Mouse (Mus musculus) heart, postnatal 0 days (tissue): Measurements from ENCODE around the gene Nrn1.

Experiments
- CTCF ChIP-seq: IDR thresholded peaks from 2 replicates; pipeline ENCODE4 v1.5.1; 2016; ENCODE audit warnings: antibody characterized with exemption, control low read depth, low read depth
- EP300 ChIP-seq: IDR thresholded peaks from 2 replicates; pipeline ENCODE4 v1.6.1; 2016; ENCODE audit warnings: antibody characterized with exemption, low read depth

DNA sequence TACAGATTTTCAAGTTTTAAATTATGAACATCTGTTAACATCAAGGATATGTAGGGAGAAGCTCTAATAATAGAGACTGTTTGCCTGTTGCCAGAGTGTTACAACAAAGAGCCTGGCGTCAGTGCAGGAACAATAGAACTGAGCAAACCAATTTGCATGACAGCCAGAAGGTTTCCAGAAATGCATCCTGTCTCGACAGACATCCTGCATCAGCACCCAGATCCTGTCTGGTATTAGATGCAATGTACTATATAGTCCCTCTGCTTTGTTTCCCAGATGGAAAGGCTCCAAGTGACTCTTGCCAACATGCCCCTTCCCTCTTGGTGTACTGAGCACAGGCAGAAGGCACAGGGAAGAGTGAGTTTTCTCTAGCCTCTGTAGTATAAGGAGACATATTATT, 31.9 kb upstream of the Nrn1 start:
- no peak for TF ChIP-seq CTCF
- TF ChIP-seq EP300, result no peak
